Mouse (Mus musculus) cerebellum, adult 2 months (tissue): ENCODE measurements around the gene Lmo7.

Experiments
- CTCF ChIP-seq: fragments of 200-500 bp; IDR thresholded peaks from 2 replicates; pipeline ENCODE4 v1.5.1; 2011; ENCODE audit warnings: low read depth, mild to moderate bottlenecking, control low read depth, low read length, moderate library complexity, borderline replicate concordance; ENCODE audit not compliant: insufficient read depth
- POLR2A ChIP-seq: fragments of 200-500 bp; IDR thresholded peaks from 2 replicates; pipeline ENCODE4 v1.6.1; 2011; ENCODE audit warnings: low read length, control low read depth, borderline replicate concordance; ENCODE audit not compliant: insufficient read depth

DNA sequence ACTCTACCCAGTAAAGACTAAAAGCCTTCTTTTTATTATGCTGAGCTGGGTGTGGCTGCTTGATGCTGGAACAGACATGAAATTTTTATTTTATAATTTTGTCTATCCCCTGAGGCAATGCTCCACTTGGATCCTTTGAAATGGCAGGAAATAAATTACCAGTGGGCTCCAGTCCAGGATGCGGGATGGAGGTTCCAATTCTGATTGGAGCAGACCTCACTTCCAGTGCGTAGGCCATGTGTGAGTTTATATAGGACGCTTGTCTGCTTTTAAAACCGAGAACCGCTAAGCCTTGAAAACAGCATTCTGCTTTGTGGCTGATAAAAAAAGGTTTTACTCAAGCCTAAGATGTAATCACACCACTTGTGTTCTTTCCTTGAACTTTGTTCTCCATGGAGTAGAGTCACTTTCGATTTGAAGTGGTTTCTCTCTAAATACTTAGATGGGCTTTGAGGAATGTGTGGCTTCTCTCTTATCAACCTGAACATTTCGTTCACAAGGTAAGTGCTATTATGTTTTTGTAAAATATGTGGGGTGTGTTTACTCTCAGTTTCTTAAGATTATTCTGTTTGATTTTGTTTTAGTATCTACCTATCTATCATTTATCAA is 108.6 kb downstream of the Lmo7 start:
- no peak for TF ChIP-seq CTCF
- no peak for TF ChIP-seq POLR2A
